Mouse (Mus musculus) ES-E14 (cell line): ENCODE data around the gene Kcnc4. TPM values are rescaled to one million over a fixed set of nuclear protein-coding genes. Genes with fewer than 3 reads are reported as not detected.

Experiments
- DNase-seq: peaks from one replicate; pipeline ENCODE4 v3.0.0-alpha.2; 2013; ENCODE audit warnings: low read depth, low spot score
- H3K27ac ChIP-seq: 2 replicates; pipeline ENCODE4 v1.5.1; 2012; ENCODE audit warnings: low read depth, mild to moderate bottlenecking, low read length, moderate library complexity, mixed read lengths; ENCODE audit not compliant: poor library complexity, insufficient read depth, severe bottlenecking
- H3K36me3 ChIP-seq: 2 replicates; pipeline ENCODE4 v1.6.1; 2012; ENCODE audit warnings: mild to moderate bottlenecking, low read length, moderate library complexity, mixed read lengths; ENCODE audit not compliant: control insufficient read depth, poor library complexity, insufficient read depth, severe bottlenecking
- H3K4me1 ChIP-seq, 2 experiments: fragments of 150-350 bp in 1 of 2; sonication (generic) in 1 of 2; 2 replicates each; pipeline ENCODE4 v1.6.1; 2012; ENCODE audit warnings: low read length in 2 of 2, mild to moderate bottlenecking in 1 of 2, mixed read lengths in 1 of 2; ENCODE audit not compliant: control insufficient read depth in 2 of 2, insufficient read depth in 2 of 2, poor library complexity in 1 of 2
- H3K4me3 ChIP-seq, 2 experiments: fragments of 150-350 bp in 1 of 2; sonication (generic) in 1 of 2; 2 replicates each; pipeline ENCODE4 v1.5.1; 2012; ENCODE audit warnings: low read length in 2 of 2, low read depth in 1 of 2, mild to moderate bottlenecking in 1 of 2, mixed read lengths in 1 of 2; ENCODE audit not compliant: insufficient read depth in 1 of 2, poor library complexity in 1 of 2, severe bottlenecking in 1 of 2
- H3K9ac ChIP-seq: 2 replicates; pipeline ENCODE4 v1.6.1; 2012; ENCODE audit warnings: low read depth, mild to moderate bottlenecking, low read length, mixed read lengths; ENCODE audit not compliant: poor library complexity, insufficient read depth, severe bottlenecking
- H3K9me3 ChIP-seq: fragments of 150-350 bp; sonication (generic); 2 replicates; pipeline ENCODE4 v1.6.1; 2012; ENCODE audit warnings: low read depth, mild to moderate bottlenecking, low read length; ENCODE audit not compliant: control insufficient read depth, insufficient read depth
- CHD2 ChIP-seq: IDR thresholded peaks from 2 replicates; pipeline ENCODE4 v1.6.1; 2014; ENCODE audit warnings: mild to moderate bottlenecking, low read depth, low read length, inconsistent platforms
- HCFC1 ChIP-seq: IDR thresholded peaks from 2 replicates; pipeline ENCODE4 v1.6.1; 2012; ENCODE audit warnings: low read length, inconsistent platforms, borderline replicate concordance; ENCODE audit not compliant: insufficient read depth
- MAFK ChIP-seq: IDR thresholded peaks from 2 replicates; pipeline ENCODE4 v1.6.1; 2014; ENCODE audit warnings: mild to moderate bottlenecking, low read depth, low read length, inconsistent platforms; ENCODE audit not compliant: insufficient read depth
- ZC3H11A ChIP-seq: IDR thresholded peaks from 2 replicates; pipeline ENCODE4 v1.6.1; 2012; ENCODE audit warnings: low read depth, mild to moderate bottlenecking, inconsistent platforms, low read length, borderline replicate concordance
- ZNF384 ChIP-seq: IDR thresholded peaks from 2 replicates; pipeline ENCODE4 v1.6.1; 2012; ENCODE audit warnings: low read depth, low read length, inconsistent platforms
- in situ Hi-C, 2 experiments: fragments of 600-800 bp; cut with MboI; formaldehyde crosslinking; loops; one replicate each; pipeline ENCODE4 v1.15.1; 2025; ENCODE audit warnings: low sequenced_read_pairs in 2 of 2, inconsistent platforms in 1 of 2; ENCODE audit not compliant: unreplicated experiment in 2 of 2
- total RNA-seq: library from RNA; depleted of rRNA; stranded (reverse); fragments of 300-350 nt; gene quantifications from 2 replicates; pipeline ENCODE4 v1.2.3, GENCODE M21; 2012

Gene Kcnc4
- total RNA-seq, 1 experiment, result 0.36 TPM

DNA sequence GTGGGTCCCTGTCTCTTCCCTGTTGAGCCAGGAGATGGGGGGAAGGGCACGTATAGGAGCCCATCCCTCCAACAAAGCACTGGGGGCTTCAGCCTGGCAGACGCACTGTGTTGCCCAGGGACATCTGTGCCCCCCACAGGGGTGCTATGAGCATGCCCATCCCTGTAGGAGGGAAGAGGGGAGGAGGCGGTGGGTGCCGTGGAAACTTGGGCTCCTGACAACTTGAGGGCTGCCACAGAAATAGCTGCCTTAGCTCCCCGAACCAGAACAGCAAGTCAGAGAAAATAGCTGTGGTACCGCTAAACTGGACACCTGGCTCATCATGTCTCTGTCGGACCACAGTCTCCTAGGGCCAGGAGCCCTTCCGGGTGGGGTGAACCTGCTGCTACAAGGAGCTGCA, 18.0 kb downstream of the Kcnc4 start:
- 0 out of 4 replicates have a peak, but pooled peaks cover 4 to 5% of the 10 kb centered on the region in 2 experiments for H3K4me1 ChIP-seq
- DNase-seq, result no peak
- no peak overlapping the region for H3K27ac ChIP-seq
- H3K36me3 ChIP-seq, result no peaks in the 10 kb centered on the region
- H3K9me3 ChIP-seq, result no peaks in the 10 kb centered on the region
- H3K4me3 ChIP-seq, result no peak overlapping the region
- no peak overlapping the region for H3K9ac ChIP-seq
- in situ Hi-C loops, result no loop called here
- TF ChIP-seq MAFK (no peak), ZNF384 (no peak), HCFC1 (no peak), ZC3H11A (no peak), CHD2 (no peak)

DNA sequence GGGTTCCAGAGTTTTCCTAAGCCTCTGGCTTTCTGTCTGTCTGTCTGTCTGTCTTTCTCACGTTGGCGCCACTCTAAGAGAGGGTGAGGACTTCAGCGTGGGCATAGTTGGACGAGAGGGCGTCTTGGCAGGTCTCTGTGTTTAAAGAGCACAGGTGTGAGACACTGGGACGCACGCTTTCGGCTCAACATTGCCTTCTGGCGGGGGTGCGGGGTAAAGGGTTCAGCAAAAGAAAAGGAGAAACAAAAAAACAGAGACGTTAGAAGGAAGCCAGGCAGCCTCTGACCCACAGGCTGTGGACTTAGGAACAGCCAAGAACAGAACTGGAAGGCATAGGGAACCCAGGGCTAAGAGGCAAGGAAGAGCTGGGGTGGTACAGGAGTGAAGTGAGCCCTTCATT, 20.1 kb downstream of the Kcnc4 start:
- DNase-seq, result no peak
- Histone ChIP-seq H3K4me3 (no peak overlapping the region), H3K36me3 (no peaks in the 10 kb centered on the region), H3K9me3 (no peaks in the 10 kb centered on the region), H3K4me1 (0 out of 4 replicates have a peak, but pooled peaks cover 0 to 2% of the 10 kb centered on the region in 2 experiments), H3K27ac (no peak overlapping the region), H3K9ac (no peak overlapping the region)
- in situ Hi-C loops, result no loop called here
- no peak for TF ChIP-seq ZNF384
- TF ChIP-seq CHD2, result no peak
- no peak for TF ChIP-seq ZC3H11A
- TF ChIP-seq HCFC1, result no peak
- no peak for TF ChIP-seq MAFK

DNA sequence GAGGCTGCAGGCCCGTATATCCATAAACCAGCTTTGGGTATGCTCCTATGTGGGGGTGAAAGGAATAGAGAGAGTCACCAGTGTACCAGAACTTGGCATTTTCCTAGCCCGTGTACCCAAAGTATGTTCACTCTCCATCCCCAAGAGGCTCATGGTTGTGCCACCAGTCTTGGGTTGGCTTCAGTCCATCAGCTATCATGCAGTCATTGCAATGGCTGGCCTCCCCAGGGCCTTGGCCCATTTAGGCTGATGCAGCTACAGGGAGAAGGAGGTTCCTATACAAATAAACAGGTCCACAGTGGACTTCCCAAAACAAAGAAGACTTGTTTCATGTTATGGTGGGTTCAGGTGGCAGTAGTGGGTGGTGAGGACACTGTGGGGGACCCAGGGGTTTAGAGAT, 21.7 kb downstream of the Kcnc4 start:
- H3K4me3 ChIP-seq, result no peak overlapping the region
- H3K36me3 ChIP-seq, result no peaks in the 10 kb centered on the region
- in situ Hi-C loops, result no loop called here
- H3K27ac ChIP-seq, result no peak overlapping the region
- H3K9ac ChIP-seq, result no peak overlapping the region
- TF ChIP-seq MAFK (no peak), CHD2 (no peak), ZNF384 (no peak), HCFC1 (no peak), ZC3H11A (no peak)
- DNase-seq, result no peak
- H3K4me1 ChIP-seq, result 0 out of 4 replicates have a peak, but pooled peaks cover 0 to 2% of the 10 kb centered on the region in 2 experiments
- H3K9me3 ChIP-seq, result no peaks in the 10 kb centered on the region

DNA sequence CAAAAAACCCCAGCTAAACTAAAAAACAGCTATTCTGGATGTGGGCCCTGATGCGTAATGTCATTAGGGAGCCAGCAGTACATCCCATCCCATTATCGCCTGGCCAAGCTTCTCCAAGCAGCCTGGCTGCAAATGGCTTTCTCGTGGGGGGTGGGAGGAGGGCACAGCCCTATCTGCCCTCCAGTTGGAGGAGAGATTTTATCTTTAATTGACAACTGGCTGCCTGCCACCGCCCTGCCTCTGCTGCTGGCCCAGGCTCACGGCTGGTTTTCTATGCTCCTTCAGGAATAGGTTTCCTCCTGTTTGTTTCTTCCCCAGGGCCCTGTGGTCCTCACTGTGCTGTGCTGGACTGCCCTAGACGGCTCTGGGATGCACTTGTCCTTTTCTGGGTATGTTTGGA, 22.9 kb downstream of the Kcnc4 start:
- no peak overlapping the region for H3K9ac ChIP-seq
- no peak for DNase-seq
- in situ Hi-C loops, result no loop called here
- H3K4me3 ChIP-seq, result no peak overlapping the region
- TF ChIP-seq MAFK (no peak), ZNF384 (no peak), CHD2 (no peak), ZC3H11A (no peak), HCFC1 (no peak)
- no peaks in the 10 kb centered on the region for H3K36me3 ChIP-seq
- no peaks in the 10 kb centered on the region for H3K4me1 ChIP-seq
- H3K27ac ChIP-seq, result no peak overlapping the region
- H3K9me3 ChIP-seq, result no peaks in the 10 kb centered on the region

DNA sequence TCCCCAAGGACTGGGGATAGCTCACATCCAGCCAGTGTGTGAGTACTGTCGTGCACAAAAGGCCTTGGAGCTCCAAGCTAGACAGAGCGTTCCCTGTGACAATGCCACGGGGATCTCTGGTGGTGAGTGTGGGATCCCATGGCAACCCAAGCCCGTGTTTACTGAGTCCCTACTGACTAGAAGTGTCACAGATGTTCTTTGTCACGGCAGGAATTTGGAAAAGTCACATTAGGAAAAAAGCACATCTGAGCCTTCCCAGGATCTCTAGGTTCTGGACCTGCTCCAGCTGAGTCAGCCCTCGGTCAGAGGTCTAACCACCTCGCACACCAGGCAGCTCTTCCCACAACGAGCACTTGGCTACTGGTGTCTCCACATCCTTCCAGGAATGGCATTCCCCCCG, 25.7 kb downstream of the Kcnc4 start:
- H3K27ac ChIP-seq, result no peak overlapping the region
- no peak for TF ChIP-seq ZNF384
- no peak for DNase-seq
- no peaks in the 10 kb centered on the region for H3K36me3 ChIP-seq
- no peak overlapping the region for H3K9ac ChIP-seq
- no peaks in the 10 kb centered on the region for H3K9me3 ChIP-seq
- in situ Hi-C loops, result no loop called here
- no peaks in the 10 kb centered on the region for H3K4me1 ChIP-seq
- H3K4me3 ChIP-seq, result no peak overlapping the region
